Mouse (Mus musculus): ENCODE measurements around the gene Gbf1. TPM values are rescaled to one million over a fixed set of nuclear protein-coding genes. Genes with fewer than 3 reads are reported as not detected.

Gene Gbf1
- total and polyA plus RNA-seq, 2 experiments: 25.7 to 58.1 TPM

DNA sequence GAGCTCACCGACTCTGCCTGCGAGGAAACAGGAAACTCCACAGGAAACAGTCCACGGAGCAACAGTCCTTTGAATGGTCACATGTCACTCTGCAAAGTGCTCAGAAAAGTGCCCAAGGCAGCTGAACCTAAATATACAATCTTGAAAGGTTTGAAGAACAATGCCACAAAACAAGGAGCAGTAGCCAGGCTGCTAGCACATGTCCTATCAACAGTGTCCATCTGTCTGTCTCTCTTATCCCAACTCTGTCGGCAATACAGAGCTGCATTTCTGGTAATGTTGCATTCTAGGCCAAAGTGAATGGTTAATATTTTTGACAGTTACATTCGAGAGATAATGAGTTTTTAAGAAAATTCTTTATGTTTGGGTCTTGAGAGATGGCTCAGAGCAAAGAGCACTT, 90.1 kb downstream of the Gbf1 start:
- 82% methylated on average over 5 of the region's 5 CpGs for WGBS
- Histone ChIP-seq H3K27me3 (ENCODE audit: control insufficient read depth, insufficient read depth, low read length) (no peaks in the 10 kb centered on the region), H3K27ac (replicated peaks; ENCODE audit: insufficient read depth, low read depth, low read length) (no peak overlapping the region), H3K4me1 (ENCODE audit: control insufficient read depth, insufficient read depth, low read length) (no peaks in the 10 kb centered on the region), H3K9ac (ENCODE audit: low read depth, low read length) (no peak overlapping the region), H3K79me2 (ENCODE audit: control insufficient read depth, insufficient read depth, low read length) (no peaks in the 10 kb centered on the region), H3K4me3 (ENCODE audit: insufficient read depth, low read depth, low read length) (no peak overlapping the region), H3K36me3 (ENCODE audit: control insufficient read depth, insufficient read depth, low read length) (peaks cover 11% of the 10 kb centered on the region)
- TF ChIP-seq CTCF (IDR thresholded peaks at IDR 0.05; ENCODE audit: low read depth, low read length) (no peak), POLR2A (IDR thresholded peaks at IDR 0.05; ENCODE audit: extremely low read depth, insufficient read depth, low read length) (no peak)
- DNase-seq (ENCODE audit: extremely low read depth, low read depth, low spot score): no peak

GRCm38 (mm10) chr19:46244628-46245027, 92.3 kb downstream of the Gbf1 start:
- TF ChIP-seq POLR2A (IDR thresholded peaks at IDR 0.05; ENCODE audit: extremely low read depth, insufficient read depth, low read length): no peak
- no peak for TF ChIP-seq CTCF (IDR thresholded peaks at IDR 0.05; ENCODE audit: low read depth, low read length)
- Histone ChIP-seq H3K27ac (replicated peaks; ENCODE audit: insufficient read depth, low read depth, low read length) (no peak overlapping the region), H3K79me2 (ENCODE audit: control insufficient read depth, insufficient read depth, low read length) (no peaks in the 10 kb centered on the region), H3K27me3 (ENCODE audit: control insufficient read depth, insufficient read depth, low read length) (no peaks in the 10 kb centered on the region), H3K4me3 (ENCODE audit: insufficient read depth, low read depth, low read length) (no peak overlapping the region), H3K4me1 (ENCODE audit: control insufficient read depth, insufficient read depth, low read length) (no peaks in the 10 kb centered on the region), H3K36me3 (ENCODE audit: control insufficient read depth, insufficient read depth, low read length) (peaks cover 16% of the 10 kb centered on the region), H3K9ac (ENCODE audit: low read depth, low read length) (no peak overlapping the region)
- DNase-seq (ENCODE audit: extremely low read depth, low read depth, low spot score): no peak
- 72% methylated on average over 5 of the region's 5 CpGs for WGBS

- TF ChIP-seq CTCF (IDR thresholded peaks at IDR 0.05; ENCODE audit: low read depth, low read length) (peak; percentile 30), POLR2A (IDR thresholded peaks at IDR 0.05; ENCODE audit: extremely low read depth, insufficient read depth, low read length) (no peak)
- Histone ChIP-seq H3K27me3 (ENCODE audit: control insufficient read depth, insufficient read depth, low read length) (no peaks in the 10 kb centered on the region), H3K36me3 (ENCODE audit: control insufficient read depth, insufficient read depth, low read length) (peaks cover 31% of the 10 kb centered on the region), H3K27ac (replicated peaks; ENCODE audit: insufficient read depth, low read depth, low read length) (no peak overlapping the region), H3K4me3 (ENCODE audit: insufficient read depth, low read depth, low read length) (no peak overlapping the region), H3K4me1 (ENCODE audit: control insufficient read depth, insufficient read depth, low read length) (no peaks in the 10 kb centered on the region), H3K9ac (ENCODE audit: low read depth, low read length) (no peak overlapping the region), H3K79me2 (ENCODE audit: control insufficient read depth, insufficient read depth, low read length) (no peaks in the 10 kb centered on the region)
- 56% methylated on average over 7 of the region's 7 CpGs for WGBS
- no peak for DNase-seq (ENCODE audit: extremely low read depth, low read depth, low spot score)
Observed at GRCm38 (mm10) chr19:46248991-46249390, 96.7 kb downstream of the Gbf1 start.

DNA sequence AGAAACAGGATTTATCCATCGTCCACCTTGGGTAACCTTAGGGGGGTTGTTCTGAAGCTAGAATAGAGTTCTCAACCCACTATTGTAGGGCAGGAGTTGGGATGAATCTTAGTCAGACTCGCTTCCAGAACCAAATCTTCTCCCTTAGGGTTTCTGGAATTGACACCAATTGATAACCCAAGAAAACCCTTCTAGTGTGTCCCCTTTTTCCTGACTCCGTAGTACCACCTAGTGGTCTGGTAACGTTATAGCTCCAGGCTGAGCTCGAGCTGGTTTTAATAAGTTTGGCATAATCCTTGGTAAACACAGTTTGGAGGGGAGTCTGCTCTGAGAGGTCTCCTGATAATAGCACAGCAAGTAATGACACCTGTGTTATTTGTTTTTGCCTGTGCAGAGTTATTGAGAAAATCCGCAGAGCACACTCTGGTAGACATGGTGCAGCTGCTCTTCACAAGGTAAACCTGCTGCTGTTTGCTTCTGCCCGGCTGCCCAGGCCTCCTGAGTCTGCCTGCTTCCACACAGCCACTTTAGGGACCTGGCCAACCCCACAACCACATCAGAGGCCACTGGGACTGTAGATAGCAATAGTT, 101.9 kb downstream of the Gbf1 start:
- 50% methylated on average over 7 of the region's 7 CpGs for WGBS
- Histone ChIP-seq H3K4me1 (ENCODE audit: control insufficient read depth, insufficient read depth, low read length) (no peaks in the 10 kb centered on the region), H3K27me3 (ENCODE audit: control insufficient read depth, insufficient read depth, low read length) (no peaks in the 10 kb centered on the region), H3K27ac (replicated peaks; ENCODE audit: insufficient read depth, low read depth, low read length) (no peak overlapping the region), H3K79me2 (ENCODE audit: control insufficient read depth, insufficient read depth, low read length) (no peaks in the 10 kb centered on the region), H3K4me3 (ENCODE audit: insufficient read depth, low read depth, low read length) (no peak overlapping the region), H3K9ac (ENCODE audit: low read depth, low read length) (no peak overlapping the region), H3K36me3 (ENCODE audit: control insufficient read depth, insufficient read depth, low read length) (peaks cover 56% of the 10 kb centered on the region)
- no peak for TF ChIP-seq POLR2A (IDR thresholded peaks at IDR 0.05; ENCODE audit: extremely low read depth, insufficient read depth, low read length)
- TF ChIP-seq CTCF (IDR thresholded peaks at IDR 0.05; ENCODE audit: low read depth, low read length): peak; percentile 4; the same call in 1 of the 2 replicates
- peak; percentile 28 for DNase-seq (ENCODE audit: extremely low read depth, low read depth, low spot score)

DNA sequence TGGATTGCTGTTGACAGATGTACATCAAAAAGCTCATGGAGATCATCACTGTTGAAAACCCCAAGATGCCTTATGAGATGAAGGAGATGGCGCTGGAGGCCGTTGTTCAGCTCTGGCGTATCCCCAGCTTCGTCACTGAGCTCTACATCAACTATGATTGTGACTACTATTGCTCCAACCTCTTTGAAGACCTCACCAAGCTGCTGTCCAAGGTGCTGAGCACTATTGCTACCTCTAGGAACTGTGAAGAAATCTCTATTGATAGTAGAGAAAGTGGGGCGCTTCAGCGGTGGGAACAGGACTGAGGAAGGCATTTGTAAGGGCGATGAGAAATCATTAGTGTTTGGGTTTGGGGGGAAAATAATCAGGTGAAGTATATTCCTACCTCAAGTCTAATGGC, 112.5 kb downstream of the Gbf1 start:
- Histone ChIP-seq H3K36me3 (ENCODE audit: control insufficient read depth, insufficient read depth, low read length) (peaks cover 91% of the 10 kb centered on the region), H3K9ac (ENCODE audit: low read depth, low read length) (no peak overlapping the region), H3K27me3 (ENCODE audit: control insufficient read depth, insufficient read depth, low read length) (no peaks in the 10 kb centered on the region), H3K4me1 (ENCODE audit: control insufficient read depth, insufficient read depth, low read length) (no peaks in the 10 kb centered on the region), H3K4me3 (ENCODE audit: insufficient read depth, low read depth, low read length) (no peak overlapping the region), H3K27ac (replicated peaks; ENCODE audit: insufficient read depth, low read depth, low read length) (no peak overlapping the region), H3K79me2 (ENCODE audit: control insufficient read depth, insufficient read depth, low read length) (no peaks in the 10 kb centered on the region)
- WGBS: 95% methylated on average over 7 of the region's 7 CpGs
- TF ChIP-seq CTCF (IDR thresholded peaks at IDR 0.05; ENCODE audit: low read depth, low read length) (no peak), POLR2A (IDR thresholded peaks at IDR 0.05; ENCODE audit: extremely low read depth, insufficient read depth, low read length) (no peak)
- DNase-seq (ENCODE audit: extremely low read depth, low read depth, low spot score): no peak

GRCm38 (mm10) chr19:46275307-46275706, 123.0 kb downstream of the Gbf1 start:
- Histone ChIP-seq H3K27ac (replicated peaks; ENCODE audit: insufficient read depth, low read depth, low read length) (no peak overlapping the region), H3K4me3 (ENCODE audit: insufficient read depth, low read depth, low read length) (no peak overlapping the region), H3K27me3 (ENCODE audit: control insufficient read depth, insufficient read depth, low read length) (no peaks in the 10 kb centered on the region), H3K4me1 (ENCODE audit: control insufficient read depth, insufficient read depth, low read length) (no peaks in the 10 kb centered on the region), H3K9ac (ENCODE audit: low read depth, low read length) (no peak overlapping the region), H3K36me3 (ENCODE audit: control insufficient read depth, insufficient read depth, low read length) (peaks cover 57% of the 10 kb centered on the region), H3K79me2 (ENCODE audit: control insufficient read depth, insufficient read depth, low read length) (no peaks in the 10 kb centered on the region)
- DNase-seq (ENCODE audit: extremely low read depth, low read depth, low spot score): peak; percentile 16
- TF ChIP-seq POLR2A (IDR thresholded peaks at IDR 0.05; ENCODE audit: extremely low read depth, insufficient read depth, low read length): no peak
- peak; percentile 53; the same call in 1 of the 2 replicates for TF ChIP-seq CTCF (IDR thresholded peaks at IDR 0.05; ENCODE audit: low read depth, low read length)

Data from liver, adult 2 months (tissue).